Mouse (Mus musculus): ENCODE measurements around the gene Ppp1r12b.

DNA sequence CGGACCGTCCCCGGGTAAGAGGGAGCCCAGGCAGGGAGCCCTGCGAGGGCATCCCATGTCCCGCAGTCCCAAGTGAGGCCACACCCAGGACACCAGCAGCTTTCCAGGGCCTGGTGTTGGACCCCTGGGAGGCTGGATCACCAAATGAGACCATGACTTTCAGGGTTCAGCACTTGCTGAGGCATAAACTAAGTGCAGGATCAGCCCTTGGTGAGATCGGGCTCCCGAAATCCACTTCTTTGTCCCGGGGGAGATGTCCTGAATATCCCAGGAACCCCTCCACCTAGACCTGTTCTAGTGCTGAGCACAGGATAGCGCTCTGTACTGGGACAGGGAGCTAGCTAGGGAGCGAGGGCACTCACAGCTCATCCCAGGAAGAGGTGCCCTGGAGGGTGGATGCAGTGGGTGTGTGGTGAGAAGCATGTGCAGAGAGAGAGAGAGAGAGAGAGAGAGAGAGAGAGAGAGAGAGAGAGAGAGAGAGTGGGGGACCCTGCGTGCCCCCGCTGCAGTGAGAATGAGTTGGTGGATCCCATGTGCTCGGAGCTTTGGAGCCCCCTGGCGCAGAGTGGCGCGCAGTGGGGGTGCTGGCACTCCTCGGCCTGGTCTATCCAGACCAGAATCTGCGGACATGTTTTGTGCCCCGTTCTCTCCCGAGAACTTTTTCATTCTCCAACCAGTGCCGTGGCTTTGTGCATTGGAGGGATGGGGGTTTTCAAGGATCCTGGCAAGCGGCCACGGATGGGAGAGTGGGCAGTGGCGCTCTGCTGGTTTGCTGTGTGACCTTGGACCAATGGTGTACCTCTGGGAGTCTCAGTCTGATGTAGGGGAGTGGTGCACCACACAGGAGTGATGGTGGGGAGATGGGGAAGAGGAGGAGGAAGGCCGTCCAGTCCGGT, 246.1 kb downstream of the Ppp1r12b start:
- TF ChIP-seq CTCF (IDR thresholded peaks at IDR 0.05; ENCODE audit: borderline replicate concordance, insufficient read depth, low read depth, low read length) (0 out of 2 replicates have a peak, but pooled peaks have one; percentile 7), POLR2A (IDR thresholded peaks at IDR 0.05; ENCODE audit: borderline replicate concordance, insufficient read depth, low read length) (no peak)
